Mouse (Mus musculus) megakaryocyte, embryonic 14.5 days (primary cell): Measurements from ENCODE around the gene Pcp2.

Source experiments
- FLI1 ChIP-seq: IDR thresholded peaks from 2 replicates; pipeline ENCODE4 v1.6.1; 2012; ENCODE audit warnings: low read length, inconsistent platforms, mixed read lengths
- GATA1 ChIP-seq: IDR thresholded peaks from 3 replicates; pipeline ENCODE4 v1.6.1; 2012; ENCODE audit warnings: mixed read lengths, low read length, inconsistent platforms, borderline replicate concordance

DNA sequence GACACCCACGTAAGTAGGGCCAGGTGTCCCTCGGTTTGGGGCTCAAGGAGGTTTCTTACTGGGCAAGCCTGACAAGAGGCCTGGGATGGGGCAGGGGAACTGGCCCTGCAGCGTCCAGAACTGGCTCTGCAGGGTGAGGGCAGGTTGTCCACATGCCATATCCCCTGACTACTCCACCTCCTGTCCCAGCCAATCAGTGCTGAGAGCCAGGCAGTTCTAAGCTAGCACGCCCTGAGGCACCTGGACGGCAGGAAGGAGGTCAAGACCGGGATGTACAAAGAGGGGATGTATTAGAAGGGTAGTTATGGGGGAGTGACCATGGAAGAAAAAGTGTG lies 15.6 kb downstream of the Pcp2 start:
- TF ChIP-seq GATA1 (no peak), FLI1 (no peak)
